Mouse (Mus musculus) lung, postnatal 14 days (tissue): ENCODE measurements around the gene Ralgps1.

Experiments
- DNase-seq: peaks from one replicate; pipeline ENCODE4 v3.0.0; 2021

Gene Ralgps1

GRCm38 (mm10) chr2:33320568-33320967, 50.7 kb downstream of the Ralgps1 start:
- no peak for DNase-seq

- no peak for DNase-seq
Measured at GRCm38 (mm10) chr2:33319934-33320333, 51.4 kb downstream of the Ralgps1 start.

- DNase-seq, result no peak
Measured at GRCm38 (mm10) chr2:33319455-33319854, 51.8 kb downstream of the Ralgps1 start.

- DNase-seq, result no peak
Measured at GRCm38 (mm10) chr2:33318491-33318964, 52.8 kb downstream of the Ralgps1 start.

GRCm38 (mm10) chr2:33316516-33316915, 54.8 kb downstream of the Ralgps1 start:
- DNase-seq, result peak; percentile 85

- DNase-seq, result no peak
Measured at GRCm38 (mm10) chr2:33316063-33316405, 55.3 kb downstream of the Ralgps1 start.

GRCm38 (mm10) chr2:33315233-33316062, 55.8 kb downstream of the Ralgps1 start:
- DNase-seq, result no peak

GRCm38 (mm10) chr2:33309426-33309825, 61.9 kb downstream of the Ralgps1 start:
- no peak for DNase-seq

GRCm38 (mm10) chr2:33306565-33306964, 64.7 kb downstream of the Ralgps1 start:
- no peak for DNase-seq

GRCm38 (mm10) chr2:33303416-33303947, 67.8 kb downstream of the Ralgps1 start:
- no peak for DNase-seq

- DNase-seq, result no peak
Measured at GRCm38 (mm10) chr2:33302828-33303227, 68.5 kb downstream of the Ralgps1 start.

- DNase-seq, result no peak
Measured at GRCm38 (mm10) chr2:33302405-33302804, 68.9 kb downstream of the Ralgps1 start.

GRCm38 (mm10) chr2:33300371-33301046, 70.8 kb downstream of the Ralgps1 start:
- no peak for DNase-seq

GRCm38 (mm10) chr2:33298928-33299327, 72.4 kb downstream of the Ralgps1 start:
- no peak for DNase-seq

- no peak for DNase-seq
Measured at GRCm38 (mm10) chr2:33295115-33295514, 76.2 kb downstream of the Ralgps1 start.

GRCm38 (mm10) chr2:33292057-33292456, 79.2 kb downstream of the Ralgps1 start:
- DNase-seq, result no peak

- no peak for DNase-seq
Measured at GRCm38 (mm10) chr2:33290491-33290890, 80.8 kb downstream of the Ralgps1 start.

GRCm38 (mm10) chr2:33288837-33289236, 82.4 kb downstream of the Ralgps1 start:
- no peak for DNase-seq

GRCm38 (mm10) chr2:33283674-33284073, 87.6 kb downstream of the Ralgps1 start:
- no peak for DNase-seq

GRCm38 (mm10) chr2:33282877-33283276, 88.4 kb downstream of the Ralgps1 start:
- peak; percentile 59 for DNase-seq

- DNase-seq, result no peak
Measured at GRCm38 (mm10) chr2:33281807-33282206, 89.5 kb downstream of the Ralgps1 start.

GRCm38 (mm10) chr2:33280525-33280924, 90.8 kb downstream of the Ralgps1 start:
- no peak for DNase-seq

- DNase-seq, result no peak
Measured at GRCm38 (mm10) chr2:33279758-33280157, 91.5 kb downstream of the Ralgps1 start.
